Mouse (Mus musculus): ENCODE measurements around the gene Vopp1. TPM values are rescaled to one million over a fixed set of nuclear protein-coding genes. Genes with fewer than 3 reads are reported as not detected.
A peak's percentile ranks its signal among the peaks of the same experiment; 100 is the strongest.

Gene Vopp1
- total and polyA plus RNA-seq, 3 experiments: 11.3 to 23.9 (median 21.6) TPM

DNA sequence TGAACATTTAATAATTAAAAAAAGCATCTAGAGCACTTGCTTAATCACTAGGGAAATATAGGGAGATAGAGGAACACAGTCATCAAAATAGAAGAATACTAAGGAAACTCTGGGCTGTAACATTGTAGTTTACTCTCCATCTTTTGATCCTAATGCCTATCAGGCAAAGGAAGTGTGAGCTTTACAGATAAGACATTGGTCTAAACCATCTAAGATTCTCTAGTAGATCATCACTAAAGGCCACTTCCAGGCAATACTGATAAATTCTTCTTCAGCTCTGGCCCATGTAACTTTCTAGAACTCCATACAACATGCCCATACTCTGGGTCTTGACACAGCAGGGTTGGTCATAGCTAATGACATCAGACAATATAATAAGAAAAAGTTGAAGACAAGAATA, 61.9 kb downstream of the Vopp1 start:
- intact Hi-C loops (cut with DNase I): no loop called here
- no peak overlapping the region for H3K27ac ChIP-seq
- no peak for TF ChIP-seq CTCF (IDR thresholded peaks at IDR 0.05)
- DNase-seq: no peak
- no peak overlapping the region for H3K4me3 ChIP-seq
- no peaks in the 10 kb centered on the region; the same call in 1 of the 2 replicates for H3K4me1 ChIP-seq (ENCODE audit: control insufficient read depth, insufficient read depth, low read length)
- no peaks in the 10 kb centered on the region for H3K79me2 ChIP-seq (replicated peaks; ENCODE audit: control insufficient read depth, insufficient read depth, low read length)
- no peaks in the 10 kb centered on the region for H3K27me3 ChIP-seq (ENCODE audit: control insufficient read depth, insufficient read depth, low read length)
- H3K36me3 ChIP-seq (ENCODE audit: control insufficient read depth, insufficient read depth, low read length): no peaks in the 10 kb centered on the region
- H3K9ac ChIP-seq (ENCODE audit: low read depth, low read length): no peak overlapping the region

DNA sequence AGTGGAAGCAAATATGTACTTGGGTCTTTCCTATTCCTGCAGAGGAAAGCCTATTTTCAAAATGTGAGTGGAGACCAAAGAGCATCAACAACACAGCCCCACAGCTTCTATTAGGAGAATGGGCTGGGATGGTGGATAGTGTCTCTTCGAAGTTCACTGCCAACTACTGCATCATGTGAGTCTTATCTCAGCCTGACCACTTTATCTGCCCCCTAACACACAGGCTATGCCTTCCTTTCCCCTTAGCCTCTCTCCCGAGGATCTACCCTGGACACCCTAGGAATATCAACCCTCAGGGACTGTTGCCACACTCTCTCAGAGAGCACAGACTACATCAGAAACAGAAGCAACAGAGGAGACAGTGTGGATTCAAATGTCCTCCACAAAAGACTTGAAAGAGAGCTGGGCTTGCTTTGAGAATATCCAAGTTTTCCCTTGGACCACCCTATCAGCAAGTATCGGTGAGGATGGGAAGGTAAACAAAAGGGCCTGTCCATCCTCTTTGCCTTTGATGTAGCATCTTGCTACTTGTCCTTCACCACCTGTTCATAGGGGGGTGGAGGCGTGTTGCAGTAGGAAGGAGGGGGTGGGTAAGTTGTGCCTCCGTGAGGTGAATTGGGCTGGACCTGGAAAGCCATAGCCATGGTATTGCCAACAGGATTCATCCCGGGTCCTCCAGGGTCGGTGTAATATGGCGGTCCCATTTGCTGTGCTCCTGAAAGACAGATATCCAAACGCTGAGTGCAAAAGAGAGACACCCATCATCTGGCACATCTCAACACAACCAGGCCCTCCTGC, 70.8 kb downstream of the Vopp1 start:
- 94% methylated on average over 9 of the region's 9 CpGs for WGBS
- TF ChIP-seq CTCF (IDR thresholded peaks at IDR 0.05) (no peak), POLR2A (IDR thresholded peaks at IDR 0.05; ENCODE audit: insufficient read depth, low read depth, low read length) (no peak), EP300 (IDR thresholded peaks at IDR 0.05; ENCODE audit: insufficient read depth, low read depth, low read length) (no peak)
- Histone ChIP-seq H3K79me2 (replicated peaks; ENCODE audit: control insufficient read depth, insufficient read depth, low read length) (no peaks in the 10 kb centered on the region), H3K27ac (no peak overlapping the region), H3K9ac (ENCODE audit: low read depth, low read length) (no peak overlapping the region), H3K27me3 (ENCODE audit: control insufficient read depth, insufficient read depth, low read length) (no peaks in the 10 kb centered on the region), H3K4me1 (ENCODE audit: control insufficient read depth, insufficient read depth, low read length) (no peaks in the 10 kb centered on the region; the same call in 1 of the 2 replicates), H3K36me3 (ENCODE audit: control insufficient read depth, insufficient read depth, low read length) (no peaks in the 10 kb centered on the region), H3K4me3 (no peak overlapping the region)
- DNase-seq: no peak
- intact Hi-C loops (cut with DNase I): no loop called here

DNA sequence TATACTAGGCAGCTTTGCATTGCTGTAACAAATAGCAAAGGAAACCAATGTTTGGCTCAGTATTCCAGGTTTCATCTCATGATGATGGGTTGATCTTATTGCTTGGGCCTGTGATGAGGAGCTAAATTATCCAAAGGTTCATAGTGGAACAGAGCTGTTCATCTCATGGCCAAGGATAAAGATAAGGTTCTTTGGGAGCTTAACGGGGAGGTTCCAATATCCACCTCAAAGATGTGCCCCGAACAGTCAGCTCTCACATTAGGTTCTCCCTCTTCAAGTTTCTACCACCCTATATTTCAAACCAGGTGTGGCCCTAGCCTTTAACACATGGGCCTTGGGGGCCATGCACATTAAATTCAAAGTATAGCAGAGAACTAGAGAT, 79.2 kb downstream of the Vopp1 start:
- Histone ChIP-seq H3K4me3 (no peak overlapping the region), H3K9ac (ENCODE audit: low read depth, low read length) (no peak overlapping the region), H3K27ac (no peak overlapping the region), H3K79me2 (replicated peaks; ENCODE audit: control insufficient read depth, insufficient read depth, low read length) (no peaks in the 10 kb centered on the region), H3K4me1 (ENCODE audit: control insufficient read depth, insufficient read depth, low read length) (no peaks in the 10 kb centered on the region), H3K36me3 (ENCODE audit: control insufficient read depth, insufficient read depth, low read length) (no peaks in the 10 kb centered on the region), H3K27me3 (ENCODE audit: control insufficient read depth, insufficient read depth, low read length) (no peaks in the 10 kb centered on the region)
- 93% methylated on average over 2 of the region's 2 CpGs for WGBS
- intact Hi-C loops (cut with DNase I): no loop called here
- TF ChIP-seq EP300 (IDR thresholded peaks at IDR 0.05; ENCODE audit: insufficient read depth, low read depth, low read length) (no peak), CTCF (IDR thresholded peaks at IDR 0.05) (no peak), POLR2A (IDR thresholded peaks at IDR 0.05; ENCODE audit: insufficient read depth, low read depth, low read length) (no peak)
- no peak for DNase-seq

DNA sequence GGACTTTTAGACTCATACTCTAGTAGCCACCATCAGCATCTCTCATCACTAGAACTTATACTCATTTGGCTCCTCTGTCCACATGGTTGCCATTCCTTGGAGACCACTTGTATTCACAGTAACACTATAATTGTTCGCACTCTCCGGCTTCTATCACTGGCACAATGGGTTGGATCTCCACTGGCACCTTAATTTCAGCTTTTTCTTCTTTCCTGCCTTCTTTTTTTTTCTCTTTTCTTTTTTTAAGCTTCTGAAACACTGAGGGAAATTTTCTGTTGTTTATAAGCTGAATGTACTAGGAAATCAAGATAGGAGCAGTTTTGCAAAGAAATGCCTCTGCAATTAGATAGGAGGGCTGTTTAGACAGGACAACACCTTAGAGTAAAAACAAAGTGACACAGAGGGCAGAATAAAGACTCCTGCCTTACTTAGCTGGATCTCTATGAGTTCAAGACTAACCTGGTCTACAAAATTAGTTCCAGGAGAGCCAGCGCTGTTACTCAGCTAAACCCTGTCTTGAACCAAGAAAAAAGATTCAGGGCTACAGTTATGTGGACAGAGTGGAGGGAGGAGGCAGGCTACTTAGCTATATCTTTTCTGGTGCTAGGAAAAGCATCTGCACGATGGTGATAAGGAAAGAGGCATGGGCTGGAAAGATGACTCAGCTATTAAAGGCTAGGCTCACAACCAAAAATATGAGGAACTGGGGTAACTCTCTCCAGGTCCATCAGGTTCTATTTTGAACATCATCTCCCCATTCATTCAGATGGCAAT, 79.8 kb downstream of the Vopp1 start:
- Histone ChIP-seq H3K79me2 (replicated peaks; ENCODE audit: control insufficient read depth, insufficient read depth, low read length) (no peaks in the 10 kb centered on the region), H3K36me3 (ENCODE audit: control insufficient read depth, insufficient read depth, low read length) (no peaks in the 10 kb centered on the region), H3K4me1 (ENCODE audit: control insufficient read depth, insufficient read depth, low read length) (no peaks in the 10 kb centered on the region), H3K9ac (ENCODE audit: low read depth, low read length) (no peak overlapping the region), H3K4me3 (no peak overlapping the region), H3K27ac (no peak overlapping the region), H3K27me3 (ENCODE audit: control insufficient read depth, insufficient read depth, low read length) (no peaks in the 10 kb centered on the region)
- intact Hi-C loops (cut with DNase I): no loop called here
- no peak for DNase-seq
- no peak for TF ChIP-seq CTCF (IDR thresholded peaks at IDR 0.05)
- TF ChIP-seq EP300 (IDR thresholded peaks at IDR 0.05; ENCODE audit: insufficient read depth, low read depth, low read length): no peak
- no peak for TF ChIP-seq POLR2A (IDR thresholded peaks at IDR 0.05; ENCODE audit: insufficient read depth, low read depth, low read length)
- WGBS: 65% methylated on average over 4 of the region's 4 CpGs

DNA sequence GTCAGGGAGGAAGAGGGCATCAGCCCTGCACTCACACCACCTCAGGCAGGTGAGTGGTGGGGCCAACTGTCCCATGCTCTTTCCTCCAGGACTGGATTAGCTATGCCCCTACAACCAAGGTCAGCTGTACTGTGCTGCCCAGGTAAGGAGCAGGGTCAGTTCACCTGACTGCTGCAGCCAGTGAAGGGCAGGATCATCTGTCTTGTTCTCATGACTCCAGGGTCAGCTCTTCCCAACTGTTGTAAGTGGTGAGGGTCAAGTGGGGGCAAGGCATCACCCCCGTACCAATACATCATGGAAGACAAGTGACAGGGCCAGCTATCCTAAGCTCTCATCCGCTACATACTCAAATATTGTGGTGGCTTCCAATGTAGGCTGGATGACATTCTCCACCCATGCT, 80.8 kb downstream of the Vopp1 start:
- no peaks in the 10 kb centered on the region for H3K36me3 ChIP-seq (ENCODE audit: control insufficient read depth, insufficient read depth, low read length)
- no peak overlapping the region for H3K4me3 ChIP-seq
- intact Hi-C loops (cut with DNase I): no loop called here
- H3K27me3 ChIP-seq (ENCODE audit: control insufficient read depth, insufficient read depth, low read length): no peaks in the 10 kb centered on the region
- H3K9ac ChIP-seq (ENCODE audit: low read depth, low read length): no peak overlapping the region
- H3K4me1 ChIP-seq (ENCODE audit: control insufficient read depth, insufficient read depth, low read length): no peaks in the 10 kb centered on the region
- DNase-seq: no peak
- no peak for TF ChIP-seq EP300 (IDR thresholded peaks at IDR 0.05; ENCODE audit: insufficient read depth, low read depth, low read length)
- WGBS: 99% methylated on average over 2 of the region's 2 CpGs
- no peak overlapping the region for H3K27ac ChIP-seq
- no peaks in the 10 kb centered on the region for H3K79me2 ChIP-seq (replicated peaks; ENCODE audit: control insufficient read depth, insufficient read depth, low read length)

DNA sequence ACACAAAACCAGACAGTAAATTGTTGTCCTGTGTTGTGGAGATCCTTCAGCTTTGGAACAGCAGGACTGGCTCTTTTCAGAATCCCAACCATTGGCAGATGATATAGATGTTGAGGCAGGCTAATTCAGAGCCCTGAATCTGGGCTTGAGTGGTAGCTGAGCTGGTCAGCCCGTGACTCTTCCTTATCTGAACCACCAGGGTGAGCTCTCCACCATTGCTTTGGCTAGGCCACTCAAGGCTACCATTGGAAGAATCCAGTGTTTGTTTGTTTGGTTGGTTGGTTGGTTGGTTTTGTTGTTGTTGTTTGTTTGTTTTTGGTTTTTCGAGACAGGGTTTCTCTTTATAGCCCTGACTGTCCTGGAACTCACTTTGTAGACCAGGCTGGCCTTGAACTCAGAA, 81.6 kb downstream of the Vopp1 start:
- no peak overlapping the region for H3K27ac ChIP-seq
- H3K27me3 ChIP-seq (ENCODE audit: control insufficient read depth, insufficient read depth, low read length): no peaks in the 10 kb centered on the region
- no peaks in the 10 kb centered on the region for H3K36me3 ChIP-seq (ENCODE audit: control insufficient read depth, insufficient read depth, low read length)
- H3K4me1 ChIP-seq (ENCODE audit: control insufficient read depth, insufficient read depth, low read length): no peaks in the 10 kb centered on the region
- 85% methylated on average over 2 of the region's 2 CpGs for WGBS
- no peak overlapping the region for H3K9ac ChIP-seq (ENCODE audit: low read depth, low read length)
- no peak overlapping the region for H3K4me3 ChIP-seq
- peak in 1 of 2 experiments; percentile 11 for DNase-seq
- H3K79me2 ChIP-seq (replicated peaks; ENCODE audit: control insufficient read depth, insufficient read depth, low read length): no peaks in the 10 kb centered on the region
- intact Hi-C loops (cut with DNase I): loop anchor here (1.0 kb wide), 1 partner anchor 116 kb away; no protein-coding TSS in a partner anchor
- no peak for TF ChIP-seq EP300 (IDR thresholded peaks at IDR 0.05; ENCODE audit: insufficient read depth, low read depth, low read length)
- TF ChIP-seq POLR2A (IDR thresholded peaks at IDR 0.05; ENCODE audit: insufficient read depth, low read depth, low read length): no peak
- peak; percentile 67 for TF ChIP-seq CTCF (IDR thresholded peaks at IDR 0.05)

Data from heart, adult 2 months (tissue).